Mouse (Mus musculus): ENCODE data around the gene Fthl17f. TPM values are rescaled to one million over a fixed set of nuclear protein-coding genes. Genes with fewer than 3 reads are reported as not detected.

Fthl17f gene
- polyA plus RNA-seq (2015; fragmentation: Nextera tagmentation; extraction: Ambion mirVana): not detected in 2 replicates

DNA sequence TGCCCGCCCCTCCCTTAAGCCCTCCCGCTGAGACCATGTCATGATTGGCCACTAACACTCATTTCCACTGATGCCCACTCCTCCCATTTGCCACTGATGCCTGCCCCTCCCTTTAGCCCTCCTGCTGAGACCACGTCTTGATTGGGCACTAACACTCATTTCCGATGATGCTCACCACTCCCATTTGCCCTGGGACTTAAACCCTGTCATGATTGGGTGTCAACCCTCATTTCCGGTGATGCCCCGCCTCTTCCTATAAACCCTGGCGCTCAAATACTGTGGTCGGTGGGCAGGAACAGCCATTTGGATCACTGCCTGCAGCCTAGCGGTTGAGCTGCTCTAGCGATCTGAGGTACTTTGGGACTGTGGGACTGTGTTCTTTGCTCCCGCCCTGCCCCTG lies at the start of gene Fthl17f:
Gene Fthl17f, plus strand, starts transcription at position 301 of the 400 bp plus-strand sequence.

DNA sequence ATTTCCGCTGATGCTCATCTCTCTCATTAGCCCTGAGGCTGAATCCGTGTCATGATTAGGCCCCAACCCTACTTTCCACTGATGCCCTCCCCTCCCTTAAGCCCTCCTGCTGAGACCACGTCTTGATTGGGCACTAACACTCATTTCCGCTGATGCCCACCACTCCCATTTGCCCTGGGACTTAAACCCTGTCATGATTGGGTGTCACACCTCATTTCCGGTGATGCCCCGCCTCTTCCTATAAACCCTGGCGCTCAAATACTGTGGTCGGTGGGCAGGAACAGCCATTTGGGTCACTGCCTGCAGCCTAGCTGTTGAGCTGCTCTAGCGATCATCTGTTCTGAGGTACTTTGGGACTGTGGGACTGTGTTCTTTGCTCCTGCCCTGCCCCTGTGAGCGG lies 29.6 kb upstream of the Fthl17f start, which contains the start of gene Fthl17e:
Gene Fthl17e, plus strand, starts transcription at position 301 of the 400 bp plus-strand sequence.

DNA sequence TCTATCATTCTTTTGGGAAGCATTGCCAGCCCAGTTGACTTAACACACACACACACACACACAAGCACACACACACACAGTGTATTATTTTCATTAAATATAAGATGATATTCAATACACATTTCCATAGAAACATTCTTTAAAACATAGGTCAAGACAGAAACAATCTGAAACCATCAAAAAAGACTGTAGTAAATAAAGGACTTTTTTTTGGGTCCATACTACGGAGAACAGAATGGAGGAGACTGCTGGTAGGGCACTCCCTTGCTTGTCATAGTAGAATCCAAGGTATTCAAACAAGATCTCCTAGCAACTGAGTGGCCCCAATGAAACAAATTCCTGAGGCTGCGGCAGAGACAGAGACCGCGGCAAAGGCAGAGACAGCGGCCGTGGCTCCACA lies 41.4 kb downstream of the Fthl17f start, which contains the start of gene 4930402K13Rik:
Gene 4930402K13Rik, plus strand, starts transcription at position 301 of the 400 bp plus-strand sequence.

Other genes starting within 250 kb of the Fthl17f start
- gene Gm6592, start 219.0 kb upstream of the Fthl17f start, polyA plus RNA-seq (2015; fragmentation: Nextera tagmentation; extraction: Ambion mirVana): not detected in 2 replicates
- not detected in 2 replicates for gene Gm5751, start 188.8 kb upstream of the Fthl17f start, polyA plus RNA-seq (2015; fragmentation: Nextera tagmentation; extraction: Ambion mirVana)
- gene B630019K06Rik, start 170.6 kb upstream of the Fthl17f start, polyA plus RNA-seq (2015; fragmentation: Nextera tagmentation; extraction: Ambion mirVana): 0.75 and 0.82 TPM in 2 replicates
- gene Fthl17b, start 100.0 kb upstream of the Fthl17f start, polyA plus RNA-seq (2015; fragmentation: Nextera tagmentation; extraction: Ambion mirVana): not detected in 2 replicates
- not detected in 2 replicates for gene Fthl17c, start 86.5 kb upstream of the Fthl17f start, polyA plus RNA-seq (2015; fragmentation: Nextera tagmentation; extraction: Ambion mirVana)
- gene Fthl17d, start 76.3 kb upstream of the Fthl17f start, polyA plus RNA-seq (2015; fragmentation: Nextera tagmentation; extraction: Ambion mirVana): not detected in 2 replicates
- gene Fthl17e, start 29.5 kb upstream of the Fthl17f start, polyA plus RNA-seq (2015; fragmentation: Nextera tagmentation; extraction: Ambion mirVana): not detected in 2 replicates
- not detected in 2 replicates for gene 4930402K13Rik, start 41.5 kb downstream of the Fthl17f start, polyA plus RNA-seq (2015; fragmentation: Nextera tagmentation; extraction: Ambion mirVana)
- 0.64 and 0.70 TPM in 2 replicates for gene Lancl3, start 136.9 kb downstream of the Fthl17f start, polyA plus RNA-seq (2015; fragmentation: Nextera tagmentation; extraction: Ambion mirVana)
- gene Gm14862, start 193.9 kb downstream of the Fthl17f start, polyA plus RNA-seq (2015; fragmentation: Nextera tagmentation; extraction: Ambion mirVana): 2.5 and 2.6 TPM in 2 replicates
- gene Xk, start 209.7 kb downstream of the Fthl17f start, polyA plus RNA-seq (2015; fragmentation: Nextera tagmentation; extraction: Ambion mirVana): 11.7 and 15.1 TPM in 2 replicates
- 1.1 and 1.3 TPM in 2 replicates for gene H2al1m, start 220.7 kb downstream of the Fthl17f start, polyA plus RNA-seq (2015; fragmentation: Nextera tagmentation; extraction: Ambion mirVana)

Measured in spleen, postnatal 0 days (tissue).